Mouse (Mus musculus) liver, embryonic 13.5 days (tissue): ENCODE measurements around the gene Tfrc. TPM values are rescaled to one million over a fixed set of nuclear protein-coding genes. Genes with fewer than 3 reads are reported as not detected.

Experiments
- ATAC-seq: fragments of 200-750 bp; cut with Nextera tagmentation; 2 replicates; pipeline ENCODE4 v1.8.0; 2017; ENCODE audit warnings: low read depth, mild to moderate bottlenecking, moderate number of reproducible peaks, moderate library complexity
- DNase-seq: peaks from one replicate; pipeline ENCODE4 v3.0.0; 2022
- H3K27ac ChIP-seq: fragments of 300-500 bp; sonication (generic); 2 replicates; pipeline ENCODE4 v1.5.1; 2015; ENCODE audit warnings: moderate library complexity, mild to moderate bottlenecking, inconsistent platforms
- H3K27me3 ChIP-seq: fragments of 300-500 bp; sonication (generic); 2 replicates; pipeline ENCODE4 v1.6.1; 2015; ENCODE audit warnings: mild to moderate bottlenecking, inconsistent platforms
- H3K36me3 ChIP-seq: fragments of 300-500 bp; sonication (generic); 2 replicates; pipeline ENCODE4 v1.6.1; 2015; ENCODE audit warnings: mild to moderate bottlenecking, inconsistent platforms
- H3K4me1 ChIP-seq: fragments of 300-500 bp; sonication (generic); replicated peaks from 2 replicates; pipeline ENCODE4 v1.6.1; 2015; ENCODE audit warnings: inconsistent platforms
- H3K4me2 ChIP-seq: fragments of 300-500 bp; sonication (generic); 2 replicates; pipeline ENCODE4 v1.6.1; 2015; ENCODE audit warnings: inconsistent platforms, mild to moderate bottlenecking, moderate library complexity
- H3K4me3 ChIP-seq: fragments of 300-500 bp; sonication (generic); replicated peaks from 2 replicates; pipeline ENCODE4 v1.5.1; 2015; ENCODE audit warnings: mild to moderate bottlenecking, inconsistent platforms
- H3K9ac ChIP-seq: fragments of 300-500 bp; sonication (generic); 2 replicates; pipeline ENCODE4 v1.6.1; 2015; ENCODE audit warnings: mild to moderate bottlenecking, inconsistent platforms
- H3K9me3 ChIP-seq: fragments of 300-500 bp; sonication (generic); replicated peaks from 2 replicates; pipeline ENCODE4 v1.6.1; 2016; ENCODE audit warnings: inconsistent platforms
- WGBS: fragments of 180-500 bp; shearing (Covaris S2); methylation state at CpG from one replicate; pipeline ENCODE4 v1.1.7; 2015; ENCODE audit not compliant: insufficient replicate concordance; 5-methylcytosine and 5-hydroxymethylcytosine counted together
- polyA plus RNA-seq: library from polyadenylated mRNA; unstranded; fragments of >200 nt; fragmentation: Nextera tagmentation; extraction: Ambion mirVana; gene quantifications from 2 replicates; pipeline ENCODE4 v1.2.1, GENCODE M21; 2015

The Tfrc gene
- polyA plus RNA-seq, 1 experiment from 2014 or later, result 262 TPM

GRCm38 (mm10) chr16:32682194-32682593 lies 73.5 kb downstream of the Tfrc start:
- ATAC-seq (no peak), DNase-seq (peak; percentile 64)
- H3K4me1 ChIP-seq, result peaks cover 8% of the 10 kb centered on the region; the same call in 1 of the 2 replicates
- 13% methylated on average over 5 of the region's 5 CpGs for WGBS
- H3K9ac ChIP-seq, result no peak overlapping the region
- no peaks in the 10 kb centered on the region for H3K27me3 ChIP-seq
- no peak overlapping the region; the same call in 1 of the 2 replicates for H3K27ac ChIP-seq
- H3K9me3 ChIP-seq, result no peaks in the 10 kb centered on the region
- H3K4me3 ChIP-seq, result no peak overlapping the region
- no peak overlapping the region for H3K4me2 ChIP-seq
- H3K36me3 ChIP-seq, result peaks cover 44% of the 10 kb centered on the region

Other genes starting within 250 kb of the Tfrc start
- gene Tm4sf19, start 208.4 kb upstream of the Tfrc start, polyA plus RNA-seq, result not detected in 2 replicates
- gene Tctex1d2, start 189.2 kb upstream of the Tfrc start, polyA plus RNA-seq, result 7.2 and 7.3 TPM in 2 replicates
- 38.6 and 42.0 TPM in 2 replicates for gene Pcyt1a, start 178.0 kb upstream of the Tfrc start, polyA plus RNA-seq
- 0.65 and 0.71 TPM in 2 replicates for gene Slc51a, start 121.0 kb upstream of the Tfrc start, polyA plus RNA-seq
- not detected in 2 replicates for gene Zdhhc19, start 112.7 kb upstream of the Tfrc start, polyA plus RNA-seq
- gene Tnk2, start 35.0 kb downstream of the Tfrc start, polyA plus RNA-seq, result 4.2 and 4.9 TPM in 2 replicates
- gene Muc4, start 127.0 kb downstream of the Tfrc start, polyA plus RNA-seq, result 0.54 and 0.67 TPM in 2 replicates
- gene Muc20, start 188.5 kb downstream of the Tfrc start, polyA plus RNA-seq, result 0.05 TPM in 1 of 2 replicates, not detected in the other
- not detected in 2 replicates for gene Smbd1, start 201.6 kb downstream of the Tfrc start, polyA plus RNA-seq